ENCODE assay signal across 8 mouse cellular contexts in the genomic region with DNA sequence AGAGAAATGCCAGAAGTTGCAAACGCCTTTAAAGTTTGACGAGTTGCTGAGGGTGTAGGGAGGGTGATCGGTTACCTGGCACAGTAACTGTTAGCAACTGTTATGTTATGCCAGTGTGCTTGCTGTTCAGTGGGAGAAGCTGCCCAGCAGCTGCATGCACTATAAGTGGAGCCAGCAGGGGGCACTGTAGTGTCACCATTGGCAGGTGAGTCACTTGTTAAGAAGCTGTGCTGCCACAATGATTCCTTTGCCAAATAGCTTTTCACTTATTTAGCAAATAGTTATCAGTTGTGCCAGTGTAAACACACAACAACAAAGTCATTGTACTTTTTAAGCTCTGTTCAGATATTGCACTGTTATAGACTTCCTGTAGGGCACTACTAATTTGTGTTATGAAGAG.
DNase-seq lines count a peak whose midpoint lies in the region; ATAC-seq and TF ChIP-seq lines count a peak whose summit lies in the region.

No protein-coding gene starts in this region.

- no peak for TF ChIP-seq EP300 in lung, postnatal 0 days (IDR thresholded peaks at IDR 0.05)

- H3K4me3 ChIP-seq in forebrain, embryonic 14.5 days (ENCODE audit: low read depth, low read length) = no peak overlapping the region
- no peak overlapping the region for H3K4me3 ChIP-seq in lung, postnatal 0 days (ENCODE audit: low read depth, low read length)

- WGBS in forebrain, embryonic 14.5 days = 28% methylated on average over 3 of the region's 3 CpGs
- WGBS in lung, postnatal 0 days = 15% methylated on average over 3 of the region's 3 CpGs

- peak; percentile 95 for TF ChIP-seq CTCF in lung, postnatal 0 days (IDR thresholded peaks at IDR 0.05)

- no peak overlapping the region for H3K4me2 ChIP-seq in forebrain, embryonic 14.5 days (ENCODE audit: low read length)
- no peak overlapping the region for H3K4me2 ChIP-seq in lung, postnatal 0 days (replicated peaks; ENCODE audit: low read depth, low read length)

- H3K4me1 ChIP-seq in forebrain, embryonic 14.5 days (ENCODE audit: control insufficient read depth, insufficient read depth, low read length) = no peaks in the 10 kb centered on the region
- no peaks in the 10 kb centered on the region; the same call in 1 of the 2 replicates for H3K4me1 ChIP-seq in lung, postnatal 0 days (ENCODE audit: insufficient read depth, low read depth, low read length)

- DNase-seq in ES-CJ7 (ENCODE audit: low read depth, low spot score) = peak; percentile 85
- peak; percentile 84 for DNase-seq in c-Kit-positive CD71-positive TER-119-positive erythroid progenitor cells, embryonic 14.5 days (ENCODE audit: low spot score)
- DNase-seq in forebrain, embryonic 14.5 days (ENCODE audit: low spot score) = peak; percentile 90
- DNase-seq in layer of hippocampus, adult 9-10 months (ENCODE audit: low spot score) = peak; percentile 90
- DNase-seq in lung, postnatal 0 days (ENCODE audit: low spot score) = peak; percentile 88
- peak; percentile 91 for DNase-seq in ovary, postnatal 14 days (ENCODE audit: low spot score)
- DNase-seq in thymus, postnatal 14 days = peak; percentile 92

- no peaks in the 10 kb centered on the region for H3K27me3 ChIP-seq in forebrain, embryonic 14.5 days (replicated peaks; ENCODE audit: control insufficient read depth, insufficient read depth, low read length)
- H3K27me3 ChIP-seq in lung, postnatal 0 days (replicated peaks; ENCODE audit: insufficient read depth, low read length) = no peaks in the 10 kb centered on the region

- no peak overlapping the region for H3K27ac ChIP-seq in forebrain, embryonic 14.5 days (ENCODE audit: low read depth, low read length)
- H3K27ac ChIP-seq in lung, postnatal 0 days (ENCODE audit: low read length) = no peak overlapping the region

- H3K36me3 ChIP-seq in forebrain, embryonic 14.5 days (ENCODE audit: control insufficient read depth, insufficient read depth, low read length) = no peaks in the 10 kb centered on the region
- H3K36me3 ChIP-seq in lung, postnatal 0 days (ENCODE audit: insufficient read depth, low read length) = no peaks in the 10 kb centered on the region

- no peaks in the 10 kb centered on the region for H3K9me3 ChIP-seq in forebrain, embryonic 14.5 days (replicated peaks; ENCODE audit: control insufficient read depth, low read length)
- H3K9me3 ChIP-seq in lung, postnatal 0 days (ENCODE audit: low read length) = no peaks in the 10 kb centered on the region

- ATAC-seq in forebrain, embryonic 14.5 days = peak; percentile 59
- ATAC-seq in hematopoietic stem cell, adult 5-6 weeks (replicated peaks in 1 of 2; ENCODE audit: insufficient read depth in 1 of 2, low FRiP score in 2 of 2, low TSS enrichment in 1 of 2, low read depth in 1 of 2, poor library complexity in 2 of 2, severe bottlenecking in 2 of 2) = peak; percentile 79 to 91
- ATAC-seq in lung, postnatal 0 days = peak; percentile 73

- H3K9ac ChIP-seq in forebrain, embryonic 14.5 days (ENCODE audit: low read length) = no peak overlapping the region
- H3K9ac ChIP-seq in lung, postnatal 0 days (replicated peaks; ENCODE audit: low read depth) = no peak overlapping the region
